Mouse (Mus musculus): ENCODE measurements around the gene Atpaf1. TPM values are rescaled to one million over a fixed set of nuclear protein-coding genes. Genes with fewer than 3 reads are reported as not detected.

Gene Atpaf1
- total RNA-seq, 1 experiment from 2014 or later = 3.2 TPM

GRCm38 (mm10) chr4:115790864-115791263 lies 6.3 kb downstream of the Atpaf1 start:
- ATAC-seq (replicated peaks; ENCODE audit: insufficient number of reproducible peaks, low FRiP score, low TSS enrichment, poor library complexity, severe bottlenecking) = no peak

- ATAC-seq (replicated peaks; ENCODE audit: insufficient number of reproducible peaks, low FRiP score, low TSS enrichment, poor library complexity, severe bottlenecking) = no peak
Observed at GRCm38 (mm10) chr4:115795360-115795759, 10.7 kb downstream of the Atpaf1 start.

GRCm38 (mm10) chr4:115799981-115800380 lies 15.4 kb downstream of the Atpaf1 start:
- ATAC-seq (replicated peaks; ENCODE audit: insufficient number of reproducible peaks, low FRiP score, low TSS enrichment, poor library complexity, severe bottlenecking) = no peak

GRCm38 (mm10) chr4:115812326-115812725 lies 27.7 kb downstream of the Atpaf1 start:
- no peak for ATAC-seq (replicated peaks; ENCODE audit: insufficient number of reproducible peaks, low FRiP score, low TSS enrichment, poor library complexity, severe bottlenecking)

- no peak for ATAC-seq (replicated peaks; ENCODE audit: insufficient number of reproducible peaks, low FRiP score, low TSS enrichment, poor library complexity, severe bottlenecking)
Observed at GRCm38 (mm10) chr4:115815606-115816005, 31.0 kb downstream of the Atpaf1 start.

DNA sequence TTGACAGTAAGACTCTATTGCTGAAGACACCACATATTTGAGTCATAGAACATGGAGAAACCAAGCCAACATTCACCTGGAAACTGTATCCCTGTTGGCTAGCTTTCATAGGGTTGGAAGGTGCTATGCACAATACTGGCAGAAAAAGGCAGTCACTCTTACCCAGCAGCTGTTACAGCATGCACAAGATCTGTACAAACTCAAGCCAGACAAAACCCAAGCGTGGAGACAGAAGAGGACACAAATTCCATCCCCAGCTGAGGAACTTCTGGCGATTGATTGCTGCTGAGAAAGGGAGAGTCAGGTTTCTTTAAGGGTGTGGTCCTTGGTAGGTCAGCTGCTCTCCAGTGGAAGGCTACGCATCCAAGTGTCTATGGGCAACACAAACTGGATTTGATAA lies 35.6 kb downstream of the Atpaf1 start:
- no peak for ATAC-seq (replicated peaks; ENCODE audit: insufficient number of reproducible peaks, low FRiP score, low TSS enrichment, poor library complexity, severe bottlenecking)

- no peak for ATAC-seq (replicated peaks; ENCODE audit: insufficient number of reproducible peaks, low FRiP score, low TSS enrichment, poor library complexity, severe bottlenecking)
Observed at GRCm38 (mm10) chr4:115820944-115821343, 36.3 kb downstream of the Atpaf1 start.

DNA sequence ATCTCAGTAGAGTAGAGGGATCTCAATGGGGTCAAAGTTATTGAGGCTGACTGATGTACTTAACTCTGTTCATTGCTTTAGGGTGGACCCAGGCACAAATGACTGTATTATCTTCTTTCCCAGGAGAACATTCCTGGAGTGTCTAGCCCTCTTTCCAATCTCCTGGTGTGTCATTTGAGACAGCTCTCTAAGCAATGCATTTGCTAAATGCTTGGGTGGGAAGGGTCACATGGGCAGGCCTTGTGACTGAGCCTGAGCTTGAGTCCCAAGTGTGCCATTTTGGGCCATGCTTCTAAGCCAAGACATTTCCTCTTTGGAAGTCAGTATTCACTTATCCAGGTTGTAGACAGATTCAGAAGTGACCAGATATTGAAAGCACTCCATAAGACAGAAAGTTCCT lies 36.8 kb downstream of the Atpaf1 start:
- ATAC-seq (replicated peaks; ENCODE audit: insufficient number of reproducible peaks, low FRiP score, low TSS enrichment, poor library complexity, severe bottlenecking) = no peak

DNA sequence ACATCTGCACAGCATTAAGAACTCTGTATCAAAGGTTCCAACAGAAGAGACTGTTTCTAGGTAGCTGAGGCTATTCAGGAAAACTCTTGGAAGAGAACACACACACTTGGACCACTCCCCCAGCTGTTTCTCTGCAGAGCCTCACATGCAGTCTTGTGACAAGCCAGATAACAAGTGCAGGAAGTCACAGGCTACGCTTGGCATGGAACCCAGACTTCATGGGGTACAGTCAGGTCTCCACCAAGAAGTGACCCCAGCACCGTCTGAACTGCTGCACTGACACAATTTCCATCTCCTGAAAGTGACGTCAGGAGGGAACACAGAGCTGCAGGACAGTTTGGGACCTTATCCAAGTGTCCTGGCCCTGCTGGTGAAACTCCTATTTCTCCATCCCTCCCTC lies 37.3 kb downstream of the Atpaf1 start:
- ATAC-seq (replicated peaks; ENCODE audit: insufficient number of reproducible peaks, low FRiP score, low TSS enrichment, poor library complexity, severe bottlenecking) = no peak

GRCm38 (mm10) chr4:115824178-115824577 lies 39.6 kb downstream of the Atpaf1 start:
- no peak for ATAC-seq (replicated peaks; ENCODE audit: insufficient number of reproducible peaks, low FRiP score, low TSS enrichment, poor library complexity, severe bottlenecking)

- ATAC-seq (replicated peaks; ENCODE audit: insufficient number of reproducible peaks, low FRiP score, low TSS enrichment, poor library complexity, severe bottlenecking) = no peak
Observed at GRCm38 (mm10) chr4:115825271-115825670, 40.7 kb downstream of the Atpaf1 start.

DNA sequence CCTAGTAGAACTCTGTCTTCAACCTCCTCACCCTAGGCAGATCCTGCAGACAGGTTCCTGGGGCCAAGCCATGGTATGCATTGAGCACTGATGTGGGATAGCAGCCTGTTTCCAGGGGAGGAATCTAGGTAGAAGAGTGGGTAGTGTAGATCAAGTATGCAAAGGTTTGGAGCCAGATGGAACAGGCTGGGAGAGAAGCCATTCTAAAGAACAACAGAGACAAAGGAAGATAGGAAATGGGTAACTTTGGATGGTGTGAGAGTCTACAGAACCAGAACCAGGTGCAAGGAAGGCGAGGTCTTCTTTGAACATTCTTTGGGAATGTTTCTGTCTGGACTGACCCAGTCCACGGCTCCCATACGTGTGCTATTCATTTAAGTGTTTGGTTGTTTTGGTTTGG lies 42.5 kb downstream of the Atpaf1 start:
- ATAC-seq (replicated peaks; ENCODE audit: insufficient number of reproducible peaks, low FRiP score, low TSS enrichment, poor library complexity, severe bottlenecking) = no peak

DNA sequence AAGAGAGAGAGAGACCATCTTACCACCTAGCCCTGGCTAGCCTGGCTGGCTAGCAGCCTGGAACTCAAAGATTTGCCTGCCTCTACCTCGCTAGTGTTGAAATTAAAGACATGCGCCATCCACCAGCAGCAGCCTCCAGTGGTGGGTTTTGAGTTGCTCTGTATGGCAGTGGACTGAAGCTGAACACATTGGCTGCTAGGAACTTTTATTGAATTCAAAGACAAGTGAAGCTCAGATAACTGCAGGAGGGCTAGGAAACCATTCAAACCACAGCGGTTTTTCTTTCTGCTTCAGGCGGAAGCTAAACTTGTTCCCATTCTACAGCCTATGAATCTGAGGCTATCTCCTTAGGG lies 42.9 kb downstream of the Atpaf1 start:
- no peak for ATAC-seq (replicated peaks; ENCODE audit: insufficient number of reproducible peaks, low FRiP score, low TSS enrichment, poor library complexity, severe bottlenecking)

DNA sequence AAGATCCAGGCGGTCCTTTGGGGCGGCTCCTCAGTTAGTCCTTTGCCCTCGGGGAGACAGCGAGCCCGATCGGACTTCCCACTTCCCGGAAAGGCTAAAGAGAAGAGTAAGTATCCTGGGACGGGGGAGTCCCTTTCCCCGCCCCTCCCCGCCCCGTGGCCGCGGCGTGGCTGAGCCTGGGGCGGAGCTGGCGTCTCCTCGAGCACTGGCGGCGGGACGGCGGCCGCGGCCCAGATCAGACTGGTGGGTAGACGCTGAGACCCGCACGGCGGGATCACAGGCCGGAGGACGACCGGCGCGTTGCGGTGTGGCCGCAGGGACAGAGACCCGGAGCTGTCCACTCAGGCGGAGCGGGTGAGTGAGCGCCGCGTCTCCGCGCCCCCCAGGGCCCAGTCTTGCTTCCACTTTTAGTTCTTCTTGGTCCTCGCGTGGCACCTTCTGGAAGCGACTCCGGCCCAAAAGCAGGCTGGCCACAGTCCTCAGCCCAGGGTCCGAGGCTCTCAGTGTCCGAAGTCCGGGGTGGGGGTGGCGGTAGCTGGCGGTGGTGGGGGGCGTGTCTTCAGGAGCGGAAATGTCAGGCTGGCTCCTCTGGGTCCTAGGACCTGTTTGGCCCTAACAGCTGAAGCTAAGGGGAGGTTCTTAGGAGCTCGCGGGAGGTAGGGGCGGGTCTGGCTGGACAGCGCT lies 43.4 kb downstream of the Atpaf1 start, which contains the start of gene Mob3c:
Gene Mob3c (plus strand): TSS at position 205 of the 684 bp plus-strand sequence.
- ATAC-seq (replicated peaks; ENCODE audit: insufficient number of reproducible peaks, low FRiP score, low TSS enrichment, poor library complexity, severe bottlenecking) = peak; percentile 84

DNA sequence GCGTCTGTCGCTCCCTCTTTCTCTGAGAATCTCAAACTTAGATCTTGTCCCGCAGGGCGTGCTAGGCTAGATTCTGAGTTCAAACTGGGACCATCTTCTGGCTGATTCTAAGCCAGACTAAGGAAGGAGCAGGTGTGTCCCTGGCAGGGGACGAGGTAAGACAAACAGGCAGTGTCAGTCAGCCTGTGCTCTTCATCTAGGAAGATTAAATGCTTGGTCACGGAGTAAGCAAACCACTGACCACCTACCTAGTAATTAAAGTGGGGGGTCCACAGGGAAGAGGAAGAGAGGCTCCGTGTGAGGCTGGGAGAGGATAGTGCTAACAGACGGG lies 43.9 kb downstream of the Atpaf1 start:
- no peak for ATAC-seq (replicated peaks; ENCODE audit: insufficient number of reproducible peaks, low FRiP score, low TSS enrichment, poor library complexity, severe bottlenecking)

DNA sequence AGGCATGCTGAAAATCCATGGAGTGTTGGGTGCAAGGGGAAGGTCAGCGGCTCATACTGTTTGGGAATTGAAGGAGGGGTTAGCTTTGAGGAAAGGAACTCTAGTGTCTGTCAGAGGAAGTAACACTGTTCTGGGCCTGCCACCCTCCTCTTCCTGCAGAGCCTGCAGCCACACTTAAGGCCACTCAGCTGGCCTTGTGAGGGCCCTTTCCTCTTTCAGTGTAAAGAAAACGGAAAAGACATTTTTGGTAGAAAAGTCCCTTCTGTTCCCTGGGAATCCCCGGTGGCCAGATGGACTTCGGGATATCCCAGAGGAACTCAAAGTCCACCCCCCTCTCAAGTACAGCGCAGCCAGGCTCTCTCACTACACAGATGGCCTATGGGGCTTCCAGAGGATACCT lies 45.9 kb downstream of the Atpaf1 start:
- no peak for ATAC-seq (replicated peaks; ENCODE audit: insufficient number of reproducible peaks, low FRiP score, low TSS enrichment, poor library complexity, severe bottlenecking)

GRCm38 (mm10) chr4:115831221-115831620 lies 46.6 kb downstream of the Atpaf1 start:
- ATAC-seq (replicated peaks; ENCODE audit: insufficient number of reproducible peaks, low FRiP score, low TSS enrichment, poor library complexity, severe bottlenecking) = no peak

DNA sequence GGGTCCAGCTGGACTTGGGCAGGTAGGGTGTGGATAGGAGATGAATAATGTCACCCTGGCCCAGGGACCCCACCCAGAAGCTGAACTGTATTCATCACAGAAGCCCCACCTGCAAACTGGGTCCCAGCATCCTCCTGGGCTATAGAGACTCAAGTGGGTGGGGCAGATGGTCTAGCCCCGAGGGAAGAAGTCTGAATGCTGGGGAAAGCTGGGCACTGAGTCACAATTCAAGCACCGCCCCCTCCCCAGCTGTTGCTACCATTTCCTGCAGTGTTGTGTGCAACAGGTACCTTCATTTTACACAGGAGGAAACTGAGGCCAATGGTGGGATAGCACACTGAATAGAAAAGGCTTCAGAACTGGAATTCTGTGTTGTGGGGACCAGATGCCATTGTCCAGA lies 47.4 kb downstream of the Atpaf1 start:
- no peak for ATAC-seq (replicated peaks; ENCODE audit: insufficient number of reproducible peaks, low FRiP score, low TSS enrichment, poor library complexity, severe bottlenecking)

DNA sequence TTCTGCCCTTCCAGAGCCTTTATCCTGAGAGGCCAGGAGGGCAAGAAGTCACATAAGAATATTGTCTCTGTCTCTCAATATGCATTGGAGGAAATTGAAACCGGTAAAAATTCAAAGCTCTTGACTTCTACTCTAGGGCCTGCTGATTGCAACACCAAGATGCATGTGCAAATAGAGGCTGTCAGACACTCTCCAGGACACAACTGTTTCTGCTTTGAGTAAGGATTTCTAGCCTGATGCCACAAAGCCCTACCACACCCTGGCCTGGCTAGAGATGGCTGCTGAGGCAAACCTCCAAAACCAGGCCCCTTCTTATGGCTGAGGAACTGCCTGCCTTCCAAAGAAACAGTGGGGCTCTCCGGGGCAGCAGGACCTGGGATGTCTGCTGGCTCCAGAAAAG lies 51.0 kb downstream of the Atpaf1 start:
- no peak for ATAC-seq (replicated peaks; ENCODE audit: insufficient number of reproducible peaks, low FRiP score, low TSS enrichment, poor library complexity, severe bottlenecking)

DNA sequence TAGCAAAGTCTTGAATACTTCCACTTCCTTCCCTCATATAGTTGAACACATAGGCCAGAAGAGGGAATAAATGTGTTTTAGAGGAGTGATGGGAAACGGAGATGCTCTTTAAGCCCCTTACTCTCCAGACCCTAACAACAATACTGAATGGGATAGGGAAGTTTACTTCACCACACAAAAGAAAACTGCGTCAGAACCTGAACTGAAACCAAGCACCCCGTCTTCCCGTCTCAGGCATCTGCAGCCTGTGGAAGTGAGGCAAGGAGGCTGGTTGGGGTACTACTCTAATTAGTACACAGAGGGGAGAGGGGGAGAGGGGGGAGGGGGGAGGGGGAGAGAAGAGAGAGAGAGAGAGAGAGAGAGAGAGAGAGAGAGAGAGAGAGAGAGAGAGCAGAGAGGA lies 53.6 kb downstream of the Atpaf1 start:
- no peak for ATAC-seq (replicated peaks; ENCODE audit: insufficient number of reproducible peaks, low FRiP score, low TSS enrichment, poor library complexity, severe bottlenecking)

Data from monocyte, adult 5-6 weeks (primary cell).